Mouse (Mus musculus) heart, embryonic 16.5 days (tissue): Measurements from ENCODE around the gene Vps13d. TPM values are rescaled to one million over a fixed set of nuclear protein-coding genes. Genes with fewer than 3 reads are reported as not detected.
A peak's percentile ranks its signal among the peaks of the same experiment; 100 is the strongest.

Experiments
- ATAC-seq: fragments of 200-750 bp; cut with Nextera tagmentation; replicated peaks from 2 replicates; pipeline ENCODE4 v1.8.0; 2017; ENCODE audit warnings: moderate number of reproducible peaks; ENCODE audit not compliant: insufficient read depth, low FRiP score; ENCODE audit errors: extremely low read depth
- H3K27ac ChIP-seq: fragments of 300-500 bp; sonication (generic); 2 replicates; pipeline ENCODE4 v1.5.1; 2014; ENCODE audit warnings: mild to moderate bottlenecking, low read length, control low read depth, moderate library complexity
- H3K27me3 ChIP-seq: fragments of 300-500 bp; sonication (generic); 2 replicates; pipeline ENCODE4 v1.6.1; 2014; ENCODE audit warnings: low read length, mixed read lengths; ENCODE audit not compliant: control insufficient read depth, insufficient read depth
- H3K36me3 ChIP-seq: fragments of 300-500 bp; sonication (generic); 2 replicates; pipeline ENCODE4 v1.6.1; 2014; ENCODE audit not compliant: control insufficient read depth, insufficient read depth
- H3K4me1 ChIP-seq: fragments of 300-500 bp; sonication (generic); 2 replicates; pipeline ENCODE4 v1.6.1; 2014; ENCODE audit warnings: low read length, mixed read lengths; ENCODE audit not compliant: control insufficient read depth, insufficient read depth
- H3K4me2 ChIP-seq: fragments of 300-500 bp; sonication (generic); 2 replicates; pipeline ENCODE4 v1.6.1; 2014; ENCODE audit warnings: low read depth, mild to moderate bottlenecking, control low read depth, low read length
- H3K4me3 ChIP-seq: fragments of 300-500 bp; sonication (generic); 2 replicates; pipeline ENCODE4 v1.5.1; 2014; ENCODE audit warnings: mild to moderate bottlenecking, control low read depth, low read length
- H3K9ac ChIP-seq: fragments of 300-500 bp; sonication (generic); 2 replicates; pipeline ENCODE4 v1.6.1; 2014; ENCODE audit warnings: low read length, control low read depth
- H3K9me3 ChIP-seq: fragments of 300-500 bp; sonication (generic); replicated peaks from 2 replicates; pipeline ENCODE4 v1.6.1; 2016; ENCODE audit warnings: low read length; ENCODE audit not compliant: control insufficient read depth
- WGBS: fragments of 180-500 bp; shearing (Covaris S2); extraction: QIAGEN DNeasy Blood & Tissue Kit; methylation state at CpG from one replicate; pipeline ENCODE4 v1.1.7; 2014; 5-methylcytosine and 5-hydroxymethylcytosine counted together
- polyA plus RNA-seq: library from polyadenylated mRNA; unstranded; fragments of >200 nt; fragmentation: Nextera tagmentation; extraction: Ambion mirVana; gene quantifications from 2 replicates; pipeline ENCODE4 v1.2.1, GENCODE M21; 2015

The Vps13d gene
- polyA plus RNA-seq, 1 experiment from 2014 or later: 9.0 TPM

DNA sequence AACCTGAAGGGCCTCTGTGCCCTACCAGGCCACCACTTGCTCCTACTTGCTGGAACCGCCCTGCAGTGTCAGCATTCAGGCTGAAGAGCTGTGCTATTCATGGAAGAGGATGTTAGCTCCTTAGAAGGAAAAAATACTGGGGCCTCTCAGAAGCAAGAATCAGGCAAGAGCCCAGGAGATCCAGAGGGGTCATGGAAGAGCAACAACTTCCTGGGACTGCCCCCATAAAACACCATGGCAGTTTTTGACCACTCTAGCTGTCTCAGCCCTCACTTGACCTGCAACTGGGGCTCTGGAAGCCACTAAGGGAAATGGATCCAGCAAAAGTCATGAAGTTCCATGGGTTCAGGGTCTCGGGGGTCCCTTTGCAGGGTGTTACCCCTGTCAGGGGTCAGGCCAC lies 20.6 kb upstream of the Vps13d start:
- no peak for ATAC-seq
- H3K27me3 ChIP-seq: no peaks in the 10 kb centered on the region
- H3K4me3 ChIP-seq: no peak overlapping the region
- peaks cover 4% of the 10 kb centered on the region; the same call in 1 of the 2 replicates for H3K4me1 ChIP-seq
- no peaks in the 10 kb centered on the region for H3K9me3 ChIP-seq
- no peak overlapping the region for H3K4me2 ChIP-seq
- H3K9ac ChIP-seq: no peak overlapping the region
- H3K36me3 ChIP-seq: no peaks in the 10 kb centered on the region
- WGBS: 63% methylated on average over 2 of the region's 2 CpGs
- no peak overlapping the region for H3K27ac ChIP-seq

DNA sequence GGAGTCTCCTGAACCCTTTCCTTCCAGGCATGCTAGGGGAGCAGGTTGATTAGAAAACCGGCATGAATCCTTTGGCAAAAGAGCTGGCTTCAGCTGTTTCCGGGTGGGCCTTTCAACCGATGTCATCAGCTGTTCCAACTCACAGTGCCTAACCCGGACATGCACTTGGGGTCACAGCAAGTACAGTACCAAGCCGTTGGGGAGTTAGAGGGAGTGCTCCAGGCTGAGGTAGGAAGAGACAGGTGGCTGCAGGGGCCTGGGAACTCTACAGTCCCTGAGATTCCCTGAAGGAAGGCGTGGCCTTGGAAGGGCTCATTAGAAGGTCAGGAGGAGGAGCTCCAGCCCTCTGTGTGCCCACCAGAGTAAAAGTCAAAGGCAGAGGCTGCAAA lies 20.0 kb upstream of the Vps13d start:
- 39% methylated on average over 6 of the region's 6 CpGs for WGBS
- H3K27me3 ChIP-seq: no peaks in the 10 kb centered on the region
- H3K36me3 ChIP-seq: no peaks in the 10 kb centered on the region
- H3K9me3 ChIP-seq: no peaks in the 10 kb centered on the region
- H3K27ac ChIP-seq: no peak overlapping the region
- peaks cover 4% of the 10 kb centered on the region; the same call in 1 of the 2 replicates for H3K4me1 ChIP-seq
- no peak for ATAC-seq
- no peak overlapping the region for H3K4me3 ChIP-seq
- no peak overlapping the region for H3K9ac ChIP-seq
- no peak overlapping the region for H3K4me2 ChIP-seq

GRCm38 (mm10) chr4:145213999-145214785 lies 19.4 kb upstream of the Vps13d start:
- Histone ChIP-seq H3K4me1 (peaks cover 4% of the 10 kb centered on the region; the same call in 1 of the 2 replicates), H3K9ac (no peak overlapping the region), H3K27ac (no peak overlapping the region), H3K4me3 (no peak overlapping the region), H3K27me3 (no peaks in the 10 kb centered on the region), H3K36me3 (no peaks in the 10 kb centered on the region), H3K9me3 (no peaks in the 10 kb centered on the region), H3K4me2 (no peak overlapping the region)
- ATAC-seq: peak; percentile 46
- WGBS: 33% methylated on average over 8 of the region's 8 CpGs

DNA sequence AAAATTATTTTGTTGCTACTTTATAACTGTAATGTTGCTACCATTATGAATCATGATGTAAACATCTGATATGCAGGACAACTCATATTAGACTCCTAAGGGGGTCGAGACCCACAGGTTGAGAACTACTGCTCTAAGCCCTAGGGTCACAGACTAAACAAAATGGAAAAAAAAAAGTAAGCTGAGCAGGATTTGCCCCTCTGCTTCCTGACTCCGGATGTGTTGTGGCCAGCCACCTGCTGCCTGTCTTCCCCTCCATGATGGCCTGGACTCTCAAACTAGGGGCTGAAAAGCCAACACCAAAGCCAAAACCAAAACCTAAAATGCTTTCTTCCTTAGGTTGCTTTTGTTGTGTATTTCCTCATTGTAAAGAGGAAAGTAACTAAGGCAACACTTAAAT lies 16.3 kb upstream of the Vps13d start:
- no peaks in the 10 kb centered on the region for H3K36me3 ChIP-seq
- H3K4me1 ChIP-seq: peaks cover 4% of the 10 kb centered on the region; the same call in 1 of the 2 replicates
- no peak overlapping the region for H3K9ac ChIP-seq
- no peak overlapping the region for H3K4me2 ChIP-seq
- no peak; the same call in 1 of the 2 replicates for ATAC-seq
- H3K27me3 ChIP-seq: no peaks in the 10 kb centered on the region
- 52% methylated on average over 2 of the region's 2 CpGs for WGBS
- no peak overlapping the region for H3K4me3 ChIP-seq
- no peak overlapping the region for H3K27ac ChIP-seq
- H3K9me3 ChIP-seq: no peaks in the 10 kb centered on the region

- H3K27ac ChIP-seq: no peak overlapping the region
- peaks cover 4% of the 10 kb centered on the region; the same call in 1 of the 2 replicates for H3K4me1 ChIP-seq
- WGBS: 86% methylated on average over 5 of the region's 5 CpGs
- no peak overlapping the region for H3K9ac ChIP-seq
- H3K27me3 ChIP-seq: no peaks in the 10 kb centered on the region
- no peak overlapping the region for H3K4me3 ChIP-seq
- H3K4me2 ChIP-seq: no peak overlapping the region
- no peaks in the 10 kb centered on the region for H3K9me3 ChIP-seq
- ATAC-seq: no peak
- no peaks in the 10 kb centered on the region for H3K36me3 ChIP-seq
Observed at GRCm38 (mm10) chr4:145210564-145210963, 15.8 kb upstream of the Vps13d start.

- WGBS: 47% methylated on average over 5 of the region's 5 CpGs
- H3K27me3 ChIP-seq: no peaks in the 10 kb centered on the region
- H3K36me3 ChIP-seq: no peaks in the 10 kb centered on the region
- H3K9ac ChIP-seq: no peak overlapping the region
- no peak overlapping the region for H3K4me3 ChIP-seq
- no peak overlapping the region for H3K4me2 ChIP-seq
- H3K27ac ChIP-seq: no peak overlapping the region
- H3K9me3 ChIP-seq: no peaks in the 10 kb centered on the region
- no peak for ATAC-seq
- H3K4me1 ChIP-seq: peaks cover 2% of the 10 kb centered on the region; the same call in 1 of the 2 replicates
Observed at GRCm38 (mm10) chr4:145209690-145210088, 14.9 kb upstream of the Vps13d start.

DNA sequence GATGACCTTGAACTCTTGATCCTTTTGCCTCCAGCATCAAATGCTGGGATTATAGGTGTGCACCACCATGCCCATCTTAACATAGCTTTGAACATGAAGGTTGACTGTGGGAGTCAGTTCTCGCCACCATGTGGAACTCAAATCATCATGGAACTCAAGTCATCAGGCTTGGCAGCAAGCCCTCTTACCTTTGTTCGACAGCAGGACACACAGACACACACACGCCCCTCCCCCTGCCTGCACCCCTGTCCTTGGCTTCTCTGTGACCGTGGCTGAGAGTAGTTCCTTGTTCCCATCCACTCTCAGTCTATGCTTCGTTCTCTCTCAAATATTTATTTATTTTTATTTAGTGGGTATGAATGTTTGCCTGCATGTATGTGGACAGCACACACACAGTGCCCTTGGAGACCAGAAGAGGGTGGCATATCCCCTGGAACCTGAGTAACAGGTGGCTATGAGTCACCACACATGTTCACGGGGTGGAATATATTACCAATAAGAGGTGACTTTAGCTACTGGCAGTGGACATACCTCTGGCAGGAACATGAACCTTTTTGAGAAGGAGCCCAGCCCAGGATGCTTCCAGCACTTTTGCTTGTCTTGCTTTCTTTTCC lies 14.4 kb upstream of the Vps13d start:
- no peaks in the 10 kb centered on the region for H3K9me3 ChIP-seq
- H3K27ac ChIP-seq: no peak overlapping the region
- no peak overlapping the region for H3K9ac ChIP-seq
- no peaks in the 10 kb centered on the region for H3K27me3 ChIP-seq
- 67% methylated on average over 6 of the region's 6 CpGs for WGBS
- no peaks in the 10 kb centered on the region for H3K36me3 ChIP-seq
- no peak overlapping the region for H3K4me2 ChIP-seq
- no peak overlapping the region for H3K4me3 ChIP-seq
- ATAC-seq: no peak
- H3K4me1 ChIP-seq: no peaks in the 10 kb centered on the region; the same call in 1 of the 2 replicates

GRCm38 (mm10) chr4:145207718-145208371 lies 13.0 kb upstream of the Vps13d start:
- H3K36me3 ChIP-seq: no peaks in the 10 kb centered on the region
- H3K27me3 ChIP-seq: no peaks in the 10 kb centered on the region
- no peaks in the 10 kb centered on the region for H3K9me3 ChIP-seq
- no peak for ATAC-seq
- H3K4me1 ChIP-seq: no peaks in the 10 kb centered on the region; the same call in 1 of the 2 replicates
- no peak overlapping the region for H3K9ac ChIP-seq
- whole genome bisulfite sequencing: 62% methylated on average over 3 of the region's 3 CpGs
- H3K27ac ChIP-seq: no peak overlapping the region
- no peak overlapping the region for H3K4me3 ChIP-seq
- no peak overlapping the region for H3K4me2 ChIP-seq

- no peak for ATAC-seq
- Histone ChIP-seq H3K36me3 (no peaks in the 10 kb centered on the region), H3K27ac (no peak overlapping the region), H3K4me3 (no peak overlapping the region), H3K9ac (no peak overlapping the region), H3K9me3 (no peaks in the 10 kb centered on the region), H3K4me2 (no peak overlapping the region), H3K27me3 (no peaks in the 10 kb centered on the region), H3K4me1 (peaks cover 11% of the 10 kb centered on the region)
- 80% methylated on average over 8 of the region's 8 CpGs for WGBS
Observed at GRCm38 (mm10) chr4:145204779-145205178, 10.0 kb upstream of the Vps13d start.
